Mouse (Mus musculus) hindbrain, postnatal 0 days (tissue): Measurements from ENCODE around the gene Hsd17b1. TPM values are rescaled to one million over a fixed set of nuclear protein-coding genes. Genes with fewer than 3 reads are reported as not detected.

Source experiments
- ATAC-seq: fragments of 200-750 bp; cut with Nextera tagmentation; 2 replicates; pipeline ENCODE4 v1.8.0; 2017; ENCODE audit warnings: mild to moderate bottlenecking, moderate TSS enrichment, moderate library complexity
- DNase-seq: peaks from one replicate; pipeline ENCODE4 v3.0.0-alpha.2; 2015; ENCODE audit warnings: low spot score
- H3K27ac ChIP-seq: fragments of 300-500 bp; sonication (generic); 2 replicates; pipeline ENCODE4 v1.5.1; 2014; ENCODE audit warnings: mild to moderate bottlenecking
- H3K27me3 ChIP-seq: fragments of 300-500 bp; sonication (generic); 2 replicates; pipeline ENCODE4 v1.6.1; 2014; ENCODE audit warnings: low read length, mixed read lengths; ENCODE audit not compliant: insufficient read depth
- H3K36me3 ChIP-seq: fragments of 300-500 bp; sonication (generic); 2 replicates; pipeline ENCODE4 v1.6.1; 2014; ENCODE audit warnings: low read length, mixed read lengths; ENCODE audit not compliant: insufficient read depth
- H3K4me1 ChIP-seq: fragments of 300-500 bp; sonication (generic); 2 replicates; pipeline ENCODE4 v1.6.1; 2014; ENCODE audit warnings: antibody characterized with exemption, low read length, mixed read lengths; ENCODE audit not compliant: insufficient read depth
- H3K4me2 ChIP-seq: fragments of 300-500 bp; sonication (generic); 2 replicates; pipeline ENCODE4 v1.6.1; 2014; ENCODE audit warnings: low read depth, mild to moderate bottlenecking, low read length, moderate library complexity, mixed read lengths
- H3K4me3 ChIP-seq: fragments of 300-500 bp; sonication (generic); 2 replicates; pipeline ENCODE4 v1.5.1; 2014; ENCODE audit warnings: low read length
- H3K9ac ChIP-seq: fragments of 300-500 bp; sonication (generic); replicated peaks from 2 replicates; pipeline ENCODE4 v1.6.1; 2014; ENCODE audit warnings: mild to moderate bottlenecking, low read length, moderate library complexity, mixed read lengths
- H3K9me3 ChIP-seq: fragments of 300-500 bp; sonication (generic); 2 replicates; pipeline ENCODE4 v1.6.1; 2016; ENCODE audit warnings: low read length, mixed read lengths
- CTCF ChIP-seq: IDR thresholded peaks from 2 replicates; pipeline ENCODE4 v1.5.1; 2016; ENCODE audit warnings: antibody characterized with exemption, control low read depth, low read depth
- WGBS: fragments of 180-500 bp; shearing (Covaris S2); extraction: QIAGEN DNeasy Blood & Tissue Kit; methylation state at CpG from one replicate; pipeline ENCODE4 v1.1.7; 2014; 5-methylcytosine and 5-hydroxymethylcytosine counted together
- polyA plus RNA-seq: library from polyadenylated mRNA; unstranded; fragments of >200 nt; fragmentation: Nextera tagmentation; extraction: Ambion mirVana; gene quantifications from 2 replicates; pipeline ENCODE4 v1.2.1, GENCODE M21; 2015
- total RNA-seq: library from RNA; depleted of rRNA; stranded (reverse); fragments of >200 nt; gene quantifications from 2 replicates; pipeline ENCODE4 v1.2.3, GENCODE M21; 2014

The Hsd17b1 gene
- total and polyA plus RNA-seq, 2 experiments from 2014 or later, result 0.16 TPM; not detected in 1

DNA sequence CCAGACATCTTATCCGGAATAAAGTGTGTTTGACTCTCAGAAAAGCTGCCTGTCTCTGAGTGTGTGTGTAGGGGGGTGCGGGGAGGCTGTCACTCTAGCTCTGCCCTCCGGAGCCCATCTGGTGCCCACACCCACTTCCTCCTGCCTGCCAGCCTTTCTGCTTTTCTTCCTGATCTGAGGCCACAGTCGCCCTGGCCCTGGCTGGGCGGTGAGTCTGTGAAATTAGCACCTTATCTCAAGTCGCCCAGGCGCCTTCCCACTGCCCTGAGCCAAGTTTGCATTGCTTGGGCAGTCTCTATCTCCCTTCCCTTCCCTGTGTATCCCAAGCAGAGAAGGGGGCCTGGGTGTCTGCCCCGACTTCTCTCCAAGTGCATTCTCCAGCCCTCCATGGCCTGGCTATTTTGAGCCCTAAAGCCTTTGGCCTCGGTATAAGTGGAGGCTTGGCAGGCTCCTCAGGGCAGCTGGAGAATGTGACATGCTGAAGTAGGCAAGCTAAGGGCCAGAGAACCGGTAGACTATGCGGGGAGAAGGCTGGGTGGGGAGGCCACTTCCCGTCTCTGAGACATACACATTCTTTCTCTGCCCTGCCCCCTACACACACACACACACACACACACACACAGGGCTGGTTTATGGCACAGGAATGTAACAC is 14.4 kb upstream of the Hsd17b1 start:
- 49% methylated on average over 12 of the region's 12 CpGs for WGBS
- peak; percentile 20 for DNase-seq
- peak overlapping the region; percentile 70 for H3K27ac ChIP-seq

DNA sequence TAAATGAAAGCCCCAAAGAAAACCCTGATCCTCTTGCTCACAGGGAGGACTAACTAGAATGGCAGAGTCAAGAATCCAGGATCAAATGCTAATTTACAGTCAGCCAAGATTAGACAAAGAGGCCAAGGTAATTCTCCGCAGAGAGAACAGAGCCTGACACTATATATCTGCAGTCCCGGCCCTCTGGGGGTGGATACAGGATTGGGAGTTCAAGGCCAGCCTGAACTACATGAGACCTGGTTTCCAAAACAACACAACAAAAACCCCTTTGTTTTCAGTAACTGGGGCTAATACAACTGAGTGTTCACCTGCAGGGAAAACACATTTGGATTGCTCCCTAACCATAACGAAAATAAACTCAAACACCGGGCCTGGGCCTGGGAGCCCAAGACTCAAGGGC is 13.7 kb upstream of the Hsd17b1 start:
- no peak for TF ChIP-seq CTCF
- no peak overlapping the region for H3K4me3 ChIP-seq
- H3K4me2 ChIP-seq, result no peak overlapping the region
- 79% methylated on average over 4 of the region's 4 CpGs for WGBS
- no peaks in the 10 kb centered on the region for H3K9me3 ChIP-seq
- H3K4me1 ChIP-seq, result no peaks in the 10 kb centered on the region
- H3K9ac ChIP-seq, result no peak overlapping the region
- DNase-seq, result no peak
- peaks cover 19% of the 10 kb centered on the region for H3K36me3 ChIP-seq
- H3K27me3 ChIP-seq, result no peaks in the 10 kb centered on the region
- peak overlapping the region; percentile 70; the same call in 1 of the 2 replicates for H3K27ac ChIP-seq
- no peak for ATAC-seq

More for the DNA sequence above, 14.4 kb upstream of the Hsd17b1 start:
- no peak overlapping the region for H3K4me3 ChIP-seq
- peaks cover 19% of the 10 kb centered on the region for H3K36me3 ChIP-seq
- no peak for TF ChIP-seq CTCF
- no peaks in the 10 kb centered on the region for H3K9me3 ChIP-seq
- no peaks in the 10 kb centered on the region for H3K27me3 ChIP-seq
- H3K4me1 ChIP-seq, result no peaks in the 10 kb centered on the region
- ATAC-seq, result no peak
- H3K4me2 ChIP-seq, result no peak overlapping the region
- H3K9ac ChIP-seq, result no peak overlapping the region

DNA sequence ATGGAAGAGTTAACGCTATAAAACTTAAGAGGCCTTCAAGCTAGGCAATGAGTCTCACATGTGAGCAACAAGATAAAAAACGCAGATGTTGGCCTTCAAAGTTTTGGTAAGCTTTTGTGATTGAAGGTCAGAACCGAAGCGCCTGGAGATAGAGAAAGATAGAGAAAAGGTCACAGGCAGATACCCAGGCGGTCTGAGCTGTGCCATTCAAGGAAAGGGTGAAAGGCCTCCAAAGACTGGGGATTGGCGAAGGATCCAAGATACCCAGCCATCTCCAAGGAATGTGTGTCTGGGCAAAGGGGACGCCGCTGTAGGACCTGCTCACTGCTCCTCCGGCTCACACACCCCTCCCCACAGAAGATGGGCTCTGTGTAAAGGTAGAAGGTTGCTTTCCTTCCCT is 13.2 kb upstream of the Hsd17b1 start:
- Histone ChIP-seq H3K4me2 (no peak overlapping the region), H3K9ac (no peak overlapping the region), H3K4me1 (no peaks in the 10 kb centered on the region), H3K4me3 (no peak overlapping the region), H3K9me3 (no peaks in the 10 kb centered on the region), H3K36me3 (peaks cover 19% of the 10 kb centered on the region), H3K27me3 (no peaks in the 10 kb centered on the region), H3K27ac (no peak overlapping the region)
- DNase-seq (no peak), ATAC-seq (no peak)
- 92% methylated on average over 9 of the region's 9 CpGs for WGBS
- TF ChIP-seq CTCF, result no peak

DNA sequence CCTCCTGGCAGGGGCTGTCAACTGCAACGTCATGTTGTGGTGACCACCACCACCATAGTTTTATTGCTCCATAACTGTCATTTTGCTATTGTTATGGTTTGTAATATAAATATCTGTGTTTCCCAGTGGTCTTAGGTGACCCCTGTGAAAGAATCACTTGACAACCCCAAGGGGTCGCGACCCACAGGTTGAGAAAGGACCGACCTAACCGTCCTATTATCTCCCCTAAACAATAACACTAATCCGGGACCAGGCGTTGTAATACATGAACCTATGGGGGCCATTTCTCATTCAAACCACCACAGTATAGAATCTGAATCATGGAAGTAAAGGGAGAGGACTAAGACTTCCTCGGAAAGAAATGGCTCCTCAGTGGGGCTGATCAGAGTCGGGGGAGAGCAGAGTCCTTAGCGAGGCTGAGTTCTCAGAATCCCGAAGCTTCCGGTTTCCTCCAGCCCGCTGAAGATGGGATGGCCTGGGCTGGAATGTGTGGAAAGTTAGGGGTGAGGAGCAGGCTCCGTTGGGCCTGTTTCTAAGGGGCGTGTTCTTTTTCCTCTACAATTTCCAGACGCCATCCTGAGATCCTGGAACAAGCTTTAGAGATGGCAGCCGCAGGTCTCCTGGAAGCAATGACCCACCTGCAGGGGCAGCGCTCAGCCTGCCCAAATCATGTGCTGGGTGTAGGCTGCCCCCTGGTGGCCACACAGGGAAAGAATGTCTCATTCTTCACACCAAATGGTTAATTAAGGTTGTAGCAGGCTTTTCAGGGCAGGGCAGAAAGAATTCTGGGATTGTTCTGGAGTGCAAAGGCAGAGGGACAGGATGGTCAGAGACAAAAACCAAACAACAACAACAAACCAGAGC is 11.4 kb upstream of the Hsd17b1 start:
- Histone ChIP-seq H3K9ac (no peak overlapping the region; the same call in 1 of the 2 replicates), H3K27ac (peak overlapping the region; percentile 29; the same call in 1 of the 2 replicates), H3K36me3 (peaks cover 10% of the 10 kb centered on the region; the same call in 1 of the 2 replicates), H3K9me3 (no peaks in the 10 kb centered on the region), H3K4me1 (0 out of 2 replicates have a peak, but pooled peaks cover 6% of the 10 kb centered on the region), H3K4me2 (peak overlapping the region; percentile 51), H3K4me3 (peak overlapping the region; percentile 24), H3K27me3 (no peaks in the 10 kb centered on the region)
- 21% methylated on average over 18 of the region's 18 CpGs for WGBS
- peak; percentile 100 for TF ChIP-seq CTCF
- ATAC-seq, result peak; percentile 22; the same call in 1 of the 2 replicates
- DNase-seq, result peak; percentile 90

DNA sequence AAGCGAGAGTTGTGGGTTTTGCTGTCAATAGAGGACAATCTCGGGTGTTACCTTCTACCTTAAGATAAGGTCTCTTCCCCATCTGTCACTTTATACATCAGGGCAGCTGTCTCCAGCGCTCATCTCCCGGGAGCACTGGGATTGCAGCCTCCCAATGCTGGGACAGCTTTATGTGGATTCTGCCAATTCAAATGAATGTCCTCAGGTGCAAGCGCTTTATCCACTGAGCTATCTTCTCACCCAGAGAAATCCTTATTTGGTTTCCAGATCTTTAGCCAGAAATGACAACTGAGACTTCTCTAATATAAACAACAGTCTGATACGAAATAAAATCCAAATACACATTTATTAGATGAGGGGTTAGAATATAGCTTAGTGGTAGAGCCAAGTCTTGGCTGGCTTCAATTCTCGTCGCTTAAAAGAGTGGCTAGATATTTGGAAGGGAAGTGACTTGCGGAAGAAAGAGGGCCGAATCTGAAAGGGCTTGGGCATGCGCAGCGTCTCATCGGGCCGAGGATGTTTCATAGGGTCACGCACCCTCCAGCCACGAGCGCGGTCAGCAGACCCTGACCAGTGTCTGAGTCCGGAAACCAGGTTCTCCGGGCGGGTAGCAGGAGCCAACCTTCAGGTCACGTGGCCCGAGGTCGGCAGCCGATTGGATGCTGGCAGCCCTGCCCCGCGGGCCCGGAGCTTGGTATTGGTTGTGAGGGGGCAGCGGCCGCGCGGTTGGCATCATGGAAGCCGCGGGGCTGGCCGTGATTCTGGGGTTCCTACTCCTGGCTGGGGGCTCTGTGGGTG is 8.6 kb upstream of the Hsd17b1 start, which contains the start of gene Naglu:
Naglu (plus strand) TSS at position 622 of the 798 bp plus-strand sequence.
- no peak for TF ChIP-seq CTCF
- Histone ChIP-seq H3K4me1 (0 out of 2 replicates have a peak, but pooled peaks cover 6% of the 10 kb centered on the region), H3K27ac (peak within 1 kb of the TSS; percentile 83), H3K4me2 (peak within 1 kb of the TSS; percentile 98), H3K9me3 (no peaks in the 10 kb centered on the region), H3K36me3 (no peaks in the 10 kb centered on the region), H3K4me3 (peak within 1 kb of the TSS; percentile 81), H3K27me3 (no peaks in the 10 kb centered on the region), H3K9ac (peak within 1 kb of the TSS; percentile 86)
- WGBS, result 4% methylated on average over 35 of the region's 35 CpGs
- DNase-seq, result peak; percentile 96
- peak; percentile 89 for ATAC-seq

DNA sequence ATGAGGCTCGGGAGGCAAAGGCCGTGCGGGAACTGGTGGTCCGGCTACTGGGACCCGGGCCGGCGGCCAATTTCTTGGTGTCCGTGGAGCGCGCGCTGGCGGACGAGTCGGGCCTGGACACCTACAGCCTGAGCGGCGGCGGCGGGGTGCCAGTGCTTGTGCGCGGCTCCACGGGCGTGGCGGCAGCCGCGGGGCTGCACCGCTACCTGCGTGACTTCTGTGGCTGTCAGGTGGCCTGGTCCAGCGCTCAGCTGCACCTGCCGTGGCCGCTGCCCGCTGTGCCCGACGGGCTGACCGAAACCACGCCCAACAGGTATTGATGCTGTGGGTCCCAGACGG is 8.1 kb upstream of the Hsd17b1 start:
- no peak for TF ChIP-seq CTCF
- ATAC-seq (peak; percentile 64), DNase-seq (no peak)
- Histone ChIP-seq H3K27ac (peak overlapping the region; percentile 83), H3K36me3 (no peaks in the 10 kb centered on the region), H3K4me3 (peak overlapping the region; percentile 81), H3K27me3 (no peaks in the 10 kb centered on the region), H3K4me1 (0 out of 2 replicates have a peak, but pooled peaks cover 6% of the 10 kb centered on the region), H3K9ac (peak overlapping the region; percentile 86), H3K9me3 (no peaks in the 10 kb centered on the region), H3K4me2 (peak overlapping the region; percentile 98)
- under 1% methylated on average over 36 of the region's 36 CpGs for WGBS
